Mouse (Mus musculus) liver, embryonic 14.5 days (tissue): Measurements from ENCODE around the gene Hoxa3.

Experiments
- CTCF ChIP-seq: IDR thresholded peaks from 2 replicates; pipeline ENCODE4 v1.5.1; 2016; ENCODE audit warnings: antibody characterized with exemption, low read depth, control low read depth
- EP300 ChIP-seq: IDR thresholded peaks from 2 replicates; pipeline ENCODE4 v1.6.1; 2016; ENCODE audit warnings: antibody characterized with exemption, low read depth

DNA sequence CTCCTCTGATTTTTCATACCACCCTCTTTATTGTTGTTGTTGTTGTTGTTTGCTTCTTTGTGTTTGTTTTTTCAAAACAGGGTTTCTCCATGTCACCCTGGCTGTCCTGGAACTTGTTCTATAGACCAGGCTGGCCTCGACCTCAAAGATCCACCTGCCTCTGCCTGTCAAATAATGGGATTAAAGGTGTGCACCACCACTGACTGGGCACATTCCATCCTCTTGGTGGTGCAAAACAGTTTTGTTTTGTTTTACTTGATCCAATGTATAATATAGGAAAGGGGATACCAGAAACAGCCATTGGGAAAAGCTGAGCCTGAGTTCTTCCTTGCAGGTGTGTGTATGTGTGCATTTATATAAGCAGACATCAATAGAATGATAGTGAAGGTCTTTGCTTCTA, 26.6 kb downstream of the Hoxa3 start:
- no peak for TF ChIP-seq CTCF
- no peak for TF ChIP-seq EP300
